Mouse (Mus musculus): ENCODE data around the gene Gli2. TPM values are rescaled to one million over a fixed set of nuclear protein-coding genes. Genes with fewer than 3 reads are reported as not detected.
A peak's percentile ranks its signal among the peaks of the same experiment; 100 is the strongest.

Gene Gli2
- total and polyA plus RNA-seq, 2 experiments from 2014 or later, result 3.0 to 13.9 TPM

DNA sequence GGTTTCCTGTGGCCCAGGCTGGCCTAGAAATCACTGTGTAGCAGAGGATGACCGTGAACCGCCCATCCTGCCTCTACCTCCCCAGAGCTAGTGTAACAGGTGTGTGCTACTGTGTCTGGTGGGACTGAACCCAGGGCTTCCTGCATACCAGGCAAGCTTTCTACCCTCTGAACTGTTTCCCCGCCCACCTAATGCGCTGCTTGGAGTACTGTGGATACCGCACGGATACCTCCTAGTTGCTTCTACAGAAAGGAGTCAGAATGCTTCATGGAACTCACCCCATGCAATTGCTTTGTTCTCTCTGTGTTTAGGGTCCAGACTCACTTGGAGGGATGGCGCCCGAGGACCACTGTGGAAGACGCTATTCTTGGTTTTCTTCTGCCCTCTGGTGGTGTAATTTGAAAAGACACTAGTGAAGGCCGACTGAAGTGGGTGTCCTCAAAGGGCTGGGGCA, 30.1 kb upstream of the Gli2 start:
- H3K27ac ChIP-seq, result no peak overlapping the region
- no peaks in the 10 kb centered on the region for H3K4me1 ChIP-seq (ENCODE audit: insufficient read depth, low read length)
- H3K4me3 ChIP-seq (ENCODE audit: low read length), result no peak overlapping the region
- H3K4me2 ChIP-seq (ENCODE audit: low read depth, low read length), result 0 out of 2 replicates have a peak overlapping the region, but pooled peaks have one; percentile 27
- H3K27me3 ChIP-seq (ENCODE audit: insufficient read depth, low read length), result no peaks in the 10 kb centered on the region
- peak; percentile 84 for TF ChIP-seq CTCF (IDR thresholded peaks at IDR 0.05; ENCODE audit: low read depth)
- 18% methylated on average over 10 of the region's 10 CpGs for WGBS
- no peak overlapping the region for H3K9ac ChIP-seq (replicated peaks; ENCODE audit: low read length)
- no peaks in the 10 kb centered on the region for H3K36me3 ChIP-seq (ENCODE audit: insufficient read depth, low read length)
- DNase-seq (ENCODE audit: low spot score), result peak; percentile 89
- no peaks in the 10 kb centered on the region for H3K9me3 ChIP-seq (ENCODE audit: low read length)
- peak; percentile 69 for ATAC-seq

DNA sequence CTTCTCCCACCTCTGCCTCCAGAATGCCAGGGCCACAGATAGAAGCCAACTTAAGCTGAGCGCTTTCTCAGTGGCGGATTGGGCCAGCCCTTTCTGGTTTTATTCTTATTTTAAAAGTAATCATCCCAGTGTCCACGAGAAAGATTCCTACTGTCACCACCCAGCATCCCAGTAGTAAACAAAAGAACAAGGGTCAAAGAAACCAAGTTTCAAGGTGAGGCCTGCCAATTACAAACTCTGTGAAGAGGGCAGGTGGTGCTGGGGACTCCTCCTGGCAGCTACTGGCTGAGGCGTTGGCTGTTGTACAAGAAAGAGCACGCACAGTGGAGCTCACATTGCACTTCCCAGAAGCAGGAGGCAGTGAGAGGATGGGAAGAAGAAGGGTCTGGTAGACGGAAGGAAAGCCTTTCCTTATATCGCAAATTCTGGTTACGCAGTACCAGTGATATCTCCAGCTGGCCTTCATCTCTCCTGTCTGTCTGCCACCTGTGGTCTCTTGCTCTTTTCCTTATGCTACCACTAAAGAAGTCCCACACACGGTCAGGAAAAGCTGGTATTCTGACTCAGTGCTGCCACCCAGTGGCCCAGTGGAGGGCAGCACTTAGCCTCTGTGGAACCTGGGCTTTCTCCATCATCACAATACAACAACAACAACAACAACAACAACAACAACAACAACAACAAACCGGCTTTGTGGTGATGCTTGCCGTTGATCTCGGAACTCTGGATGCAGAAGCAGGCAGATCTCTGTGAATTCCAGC, 29.0 kb upstream of the Gli2 start:
- 34% methylated on average over 12 of the region's 12 CpGs for WGBS
- H3K9ac ChIP-seq (replicated peaks; ENCODE audit: low read length), result no peak overlapping the region
- ATAC-seq (peak; percentile 66), DNase-seq (ENCODE audit: low spot score) (peak; percentile 79)
- H3K27me3 ChIP-seq (ENCODE audit: insufficient read depth, low read length), result no peaks in the 10 kb centered on the region
- no peaks in the 10 kb centered on the region for H3K4me1 ChIP-seq (ENCODE audit: insufficient read depth, low read length)
- H3K9me3 ChIP-seq (ENCODE audit: low read length), result no peaks in the 10 kb centered on the region
- H3K4me2 ChIP-seq (ENCODE audit: low read depth, low read length), result no peak overlapping the region
- no peak overlapping the region for H3K4me3 ChIP-seq (ENCODE audit: low read length)
- H3K27ac ChIP-seq, result no peak overlapping the region
- H3K36me3 ChIP-seq (ENCODE audit: insufficient read depth, low read length), result no peaks in the 10 kb centered on the region
- peak; percentile 96 for TF ChIP-seq CTCF (IDR thresholded peaks at IDR 0.05; ENCODE audit: low read depth)

- WGBS, result 74% methylated on average over 7 of the region's 7 CpGs
- Histone ChIP-seq H3K4me3 (ENCODE audit: low read length) (no peak overlapping the region), H3K9ac (replicated peaks; ENCODE audit: low read length) (no peak overlapping the region), H3K27ac (no peak overlapping the region), H3K4me1 (ENCODE audit: insufficient read depth, low read length) (no peaks in the 10 kb centered on the region), H3K27me3 (ENCODE audit: insufficient read depth, low read length) (no peaks in the 10 kb centered on the region), H3K9me3 (ENCODE audit: low read length) (no peaks in the 10 kb centered on the region), H3K36me3 (ENCODE audit: insufficient read depth, low read length) (no peaks in the 10 kb centered on the region), H3K4me2 (ENCODE audit: low read depth, low read length) (no peak overlapping the region)
- no peak for TF ChIP-seq CTCF (IDR thresholded peaks at IDR 0.05; ENCODE audit: low read depth)
- DNase-seq (ENCODE audit: low spot score) (no peak), ATAC-seq (no peak)
Measured at GRCm38 (mm10) chr1:119077933-119078332, 24.5 kb upstream of the Gli2 start.

DNA sequence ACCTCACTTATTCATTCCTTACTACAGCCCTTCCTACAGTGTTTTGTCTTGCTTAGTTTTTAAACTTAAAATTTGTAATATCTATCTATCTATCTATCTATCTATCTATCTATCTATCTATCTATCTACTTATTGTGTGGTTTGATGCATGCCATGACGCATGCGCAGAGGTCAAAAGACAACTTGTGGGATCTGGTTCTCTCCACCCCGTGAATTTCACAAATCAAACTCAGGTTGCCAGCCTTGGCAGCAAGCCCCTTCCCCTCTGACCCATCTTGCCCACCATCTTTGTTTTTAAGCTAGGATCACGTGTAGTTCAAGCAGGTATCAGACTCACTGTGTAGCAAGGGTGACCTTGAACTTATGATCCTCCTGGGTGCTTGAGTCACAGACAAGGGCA, 22.9 kb upstream of the Gli2 start:
- DNase-seq (ENCODE audit: low spot score), result no peak
- no peaks in the 10 kb centered on the region for H3K4me1 ChIP-seq (ENCODE audit: insufficient read depth, low read length)
- H3K4me2 ChIP-seq (ENCODE audit: low read depth, low read length), result no peak overlapping the region
- H3K36me3 ChIP-seq (ENCODE audit: insufficient read depth, low read length), result no peaks in the 10 kb centered on the region
- no peak for ATAC-seq
- no peak for TF ChIP-seq CTCF (IDR thresholded peaks at IDR 0.05; ENCODE audit: low read depth)
- no peaks in the 10 kb centered on the region for H3K9me3 ChIP-seq (ENCODE audit: low read length)
- H3K9ac ChIP-seq (replicated peaks; ENCODE audit: low read length), result no peak overlapping the region
- no peak overlapping the region for H3K27ac ChIP-seq
- H3K27me3 ChIP-seq (ENCODE audit: insufficient read depth, low read length), result no peaks in the 10 kb centered on the region
- WGBS, result 76% methylated on average over 4 of the region's 4 CpGs
- H3K4me3 ChIP-seq (ENCODE audit: low read length), result no peak overlapping the region

DNA sequence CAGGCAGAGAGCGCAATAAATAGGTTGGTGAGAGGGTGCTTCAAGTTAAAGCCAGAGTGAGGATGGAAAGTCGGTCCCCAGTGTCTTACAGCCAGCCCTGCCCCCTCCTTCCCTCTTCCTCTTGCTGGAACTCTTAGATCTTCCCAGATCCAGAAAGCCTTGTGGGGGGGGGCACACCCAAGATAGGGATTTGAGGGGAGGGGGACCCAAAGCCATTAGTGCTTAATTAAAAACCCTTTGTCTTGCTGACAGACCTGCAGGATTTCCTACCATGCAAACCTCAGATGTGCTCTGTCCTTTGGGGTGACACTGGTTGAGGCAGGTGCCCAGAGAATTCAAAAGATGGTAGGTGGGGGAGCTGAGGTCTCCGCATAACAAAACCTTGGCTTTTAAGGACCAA, 22.5 kb upstream of the Gli2 start:
- Histone ChIP-seq H3K4me1 (ENCODE audit: insufficient read depth, low read length) (no peaks in the 10 kb centered on the region), H3K4me3 (ENCODE audit: low read length) (no peak overlapping the region), H3K27ac (no peak overlapping the region), H3K36me3 (ENCODE audit: insufficient read depth, low read length) (no peaks in the 10 kb centered on the region), H3K27me3 (ENCODE audit: insufficient read depth, low read length) (no peaks in the 10 kb centered on the region), H3K9me3 (ENCODE audit: low read length) (no peaks in the 10 kb centered on the region), H3K9ac (replicated peaks; ENCODE audit: low read length) (no peak overlapping the region), H3K4me2 (ENCODE audit: low read depth, low read length) (no peak overlapping the region)
- DNase-seq (ENCODE audit: low spot score), result no peak
- no peak for ATAC-seq
- TF ChIP-seq CTCF (IDR thresholded peaks at IDR 0.05; ENCODE audit: low read depth), result no peak
- 50% methylated on average over 3 of the region's 3 CpGs for WGBS

DNA sequence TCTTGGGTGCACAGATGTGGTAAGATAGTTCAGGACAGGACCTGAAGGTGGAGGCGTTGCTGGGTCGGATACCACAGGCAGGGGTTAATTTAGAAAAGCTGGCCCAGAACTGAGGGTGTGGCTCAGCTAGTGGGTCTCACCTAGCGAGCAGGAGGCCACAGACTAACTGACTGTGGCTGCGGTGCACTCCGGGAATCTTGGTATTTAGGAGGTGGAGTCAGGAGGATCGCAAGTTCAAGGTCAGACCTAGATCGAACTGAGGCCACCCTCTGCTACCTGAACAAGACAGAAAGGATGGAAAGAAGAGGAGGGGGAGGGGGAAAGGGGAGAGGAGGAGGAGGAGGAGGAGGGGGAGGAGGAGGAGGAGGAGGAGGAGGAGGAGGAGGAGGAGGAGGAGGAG, 22.1 kb upstream of the Gli2 start:
- Histone ChIP-seq H3K4me1 (ENCODE audit: insufficient read depth, low read length) (no peaks in the 10 kb centered on the region), H3K9ac (replicated peaks; ENCODE audit: low read length) (no peak overlapping the region), H3K36me3 (ENCODE audit: insufficient read depth, low read length) (no peaks in the 10 kb centered on the region), H3K4me3 (ENCODE audit: low read length) (no peak overlapping the region), H3K4me2 (ENCODE audit: low read depth, low read length) (no peak overlapping the region), H3K27ac (no peak overlapping the region), H3K9me3 (ENCODE audit: low read length) (no peaks in the 10 kb centered on the region), H3K27me3 (ENCODE audit: insufficient read depth, low read length) (no peaks in the 10 kb centered on the region)
- DNase-seq (ENCODE audit: low spot score), result no peak
- ATAC-seq, result no peak
- 42% methylated on average over 7 of the region's 7 CpGs for WGBS
- TF ChIP-seq CTCF (IDR thresholded peaks at IDR 0.05; ENCODE audit: low read depth), result no peak

GRCm38 (mm10) chr1:119074910-119075309, 21.5 kb upstream of the Gli2 start:
- Histone ChIP-seq H3K36me3 (ENCODE audit: insufficient read depth, low read length) (no peaks in the 10 kb centered on the region), H3K27me3 (ENCODE audit: insufficient read depth, low read length) (no peaks in the 10 kb centered on the region), H3K4me1 (ENCODE audit: insufficient read depth, low read length) (no peaks in the 10 kb centered on the region), H3K27ac (no peak overlapping the region), H3K9me3 (ENCODE audit: low read length) (no peaks in the 10 kb centered on the region), H3K4me2 (ENCODE audit: low read depth, low read length) (no peak overlapping the region), H3K4me3 (ENCODE audit: low read length) (no peak overlapping the region), H3K9ac (replicated peaks; ENCODE audit: low read length) (no peak overlapping the region)
- no peak; the same call in 1 of the 2 replicates for TF ChIP-seq CTCF (IDR thresholded peaks at IDR 0.05; ENCODE audit: low read depth)
- no peak for DNase-seq (ENCODE audit: low spot score)
- WGBS, result 70% methylated on average over 6 of the region's 6 CpGs
- ATAC-seq, result no peak
